Mouse (Mus musculus) liver, adult 2 months (tissue): ENCODE results near the gene Prkca.

ENCODE experiments used
- CTCF ChIP-seq: fragments of 200-500 bp; IDR thresholded peaks from 2 replicates; pipeline ENCODE4 v1.5.1; 2011; ENCODE audit warnings: low read depth, low read length, control low read depth
- POLR2A ChIP-seq: fragments of 200-500 bp; IDR thresholded peaks from 2 replicates; pipeline ENCODE4 v1.6.1; 2011; ENCODE audit warnings: low read length, control low read depth; ENCODE audit not compliant: insufficient read depth; ENCODE audit errors: extremely low read depth

GRCm38 (mm10) chr11:108267066-108267465 is 76.7 kb downstream of the Prkca start:
- no peak for TF ChIP-seq POLR2A
- TF ChIP-seq CTCF: no peak
